Mouse (Mus musculus) thymus, adult 2 months (tissue): ENCODE data around the gene Cyp39a1. TPM values are rescaled to one million over a fixed set of nuclear protein-coding genes. Genes with fewer than 3 reads are reported as not detected.

Source experiments
- DNase-seq: peaks from one replicate; pipeline ENCODE4 v3.0.0; 2021
- H3K27ac ChIP-seq: fragments of 200-500 bp; 2 replicates; pipeline ENCODE4 v1.5.1; 2012; ENCODE audit warnings: low read length, control low read depth; ENCODE audit not compliant: control insufficient read depth, insufficient read depth
- H3K27me3 ChIP-seq: fragments of 200-500 bp; 2 replicates; pipeline ENCODE4 v1.6.1; 2012; ENCODE audit warnings: mild to moderate bottlenecking, low read length, moderate library complexity, mixed read lengths; ENCODE audit not compliant: control insufficient read depth, insufficient read depth
- H3K36me3 ChIP-seq: fragments of 200-500 bp; 2 replicates; pipeline ENCODE4 v1.6.1; 2012; ENCODE audit warnings: mild to moderate bottlenecking, low read length, moderate library complexity; ENCODE audit not compliant: control insufficient read depth, insufficient read depth
- H3K4me1 ChIP-seq: fragments of 200-500 bp; replicated peaks from 2 replicates; pipeline ENCODE4 v1.6.1; 2012; ENCODE audit warnings: low read length; ENCODE audit not compliant: control insufficient read depth, insufficient read depth
- H3K4me3 ChIP-seq: fragments of 200-500 bp; 2 replicates; pipeline ENCODE4 v1.5.1; 2012; ENCODE audit warnings: mild to moderate bottlenecking, low read length, control low read depth, moderate library complexity; ENCODE audit not compliant: control insufficient read depth, insufficient read depth
- CTCF ChIP-seq: fragments of 200-500 bp; IDR thresholded peaks from 2 replicates; pipeline ENCODE4 v1.5.1; 2012; ENCODE audit warnings: mild to moderate bottlenecking, control low read depth, low read length, moderate library complexity, borderline replicate concordance; ENCODE audit not compliant: control insufficient read depth, poor library complexity, insufficient read depth; ENCODE audit errors: extremely low read depth
- POLR2A ChIP-seq: fragments of 200-500 bp; IDR thresholded peaks from 2 replicates; pipeline ENCODE4 v1.6.1; 2012; ENCODE audit warnings: mild to moderate bottlenecking, low read length, control low read depth, moderate library complexity; ENCODE audit not compliant: control insufficient read depth, poor library complexity, insufficient read depth; ENCODE audit errors: extremely low read depth
- WGBS: fragments of 180-500 bp; shearing (Covaris S2); methylation state at CpG from one replicate; pipeline ENCODE4 v1.1.7; 2018; 5-methylcytosine and 5-hydroxymethylcytosine counted together
- polyA plus RNA-seq: library from polyadenylated mRNA; depleted of rRNA; stranded (reverse); fragments of >200 nt; gene quantifications from 2 replicates; pipeline ENCODE4 v1.2.3, GENCODE M21; 2012

Gene Cyp39a1
- polyA plus RNA-seq, 1 experiment, result 0.35 TPM

DNA sequence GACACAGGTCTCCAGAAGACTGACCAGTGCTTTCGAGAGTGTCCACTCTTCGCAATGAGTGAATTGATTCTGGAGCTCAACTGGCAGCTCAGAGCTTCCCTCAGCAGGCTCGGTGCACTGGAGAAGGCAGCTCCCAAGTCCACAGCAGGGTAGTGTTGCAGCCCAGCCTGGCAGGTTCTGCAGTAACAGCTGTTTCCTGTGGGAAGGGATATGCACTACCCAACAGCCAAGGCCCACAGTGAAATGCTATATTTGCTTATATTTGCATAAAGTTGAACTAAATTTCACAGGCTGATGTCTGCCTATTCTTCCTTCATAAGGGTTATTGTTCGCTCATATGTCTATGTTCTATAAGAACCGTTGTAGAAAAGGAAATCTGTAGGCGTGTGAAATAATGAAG, 83.9 kb downstream of the Cyp39a1 start:
- H3K36me3 ChIP-seq, result no peaks in the 10 kb centered on the region
- H3K4me1 ChIP-seq, result no peaks in the 10 kb centered on the region
- DNase-seq, result no peak
- 70% methylated on average over 6 of the region's 6 CpGs for WGBS
- H3K27me3 ChIP-seq, result no peaks in the 10 kb centered on the region
- TF ChIP-seq POLR2A, result no peak
- no peak overlapping the region for H3K27ac ChIP-seq
- H3K4me3 ChIP-seq, result no peak overlapping the region

DNA sequence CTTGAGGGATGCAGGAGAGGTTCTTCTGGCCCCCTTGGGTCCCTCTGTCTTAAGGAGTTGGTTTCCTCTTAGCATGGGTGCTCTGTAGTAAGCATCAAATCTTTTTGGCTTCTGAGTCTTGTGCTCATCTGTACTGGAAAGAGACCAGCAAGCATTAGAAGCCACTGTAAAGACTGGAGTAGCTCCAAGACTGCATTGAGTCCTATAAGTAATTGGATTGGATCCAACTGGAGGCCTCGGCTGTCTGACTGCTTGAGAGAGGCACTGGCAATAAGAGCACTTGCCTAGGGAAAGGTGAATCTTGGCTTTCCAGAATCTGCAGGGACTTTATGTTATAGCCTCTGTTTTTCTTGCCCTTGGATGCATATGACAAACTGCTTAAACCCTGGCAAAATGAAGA, 85.6 kb downstream of the Cyp39a1 start:
- WGBS, result 93% methylated on average over 1 of the region's 1 CpGs
- no peak for TF ChIP-seq CTCF
- no peak for TF ChIP-seq POLR2A
- H3K27me3 ChIP-seq, result no peaks in the 10 kb centered on the region
- H3K27ac ChIP-seq, result no peak overlapping the region
- no peak for DNase-seq
- H3K4me1 ChIP-seq, result no peaks in the 10 kb centered on the region
- no peaks in the 10 kb centered on the region for H3K36me3 ChIP-seq
- no peak overlapping the region for H3K4me3 ChIP-seq

DNA sequence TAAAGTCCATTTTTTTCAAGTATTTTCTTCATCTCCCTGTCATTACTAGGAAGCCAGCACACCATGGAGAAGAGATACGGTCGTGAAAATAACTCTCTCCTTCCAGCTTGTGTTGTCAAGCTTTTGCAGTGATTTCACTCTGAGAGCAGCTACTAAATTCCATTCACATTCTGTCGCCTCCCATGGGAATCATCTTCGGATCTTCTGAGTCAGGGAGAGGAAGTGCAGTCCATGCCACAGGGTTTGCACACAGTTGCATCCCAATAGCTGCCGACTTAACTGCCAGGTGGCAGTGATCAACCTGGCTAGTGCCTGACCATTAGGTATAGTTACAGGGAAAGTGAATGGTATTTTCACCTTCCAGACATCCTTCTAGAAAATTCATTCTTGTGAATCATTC, 87.5 kb downstream of the Cyp39a1 start:
- WGBS, result 91% methylated on average over 5 of the region's 5 CpGs
- H3K27me3 ChIP-seq, result no peaks in the 10 kb centered on the region
- no peak overlapping the region for H3K4me3 ChIP-seq
- TF ChIP-seq CTCF, result no peak
- no peak for TF ChIP-seq POLR2A
- H3K27ac ChIP-seq, result no peak overlapping the region
- no peak for DNase-seq
- H3K36me3 ChIP-seq, result no peaks in the 10 kb centered on the region
- H3K4me1 ChIP-seq, result no peaks in the 10 kb centered on the region

DNA sequence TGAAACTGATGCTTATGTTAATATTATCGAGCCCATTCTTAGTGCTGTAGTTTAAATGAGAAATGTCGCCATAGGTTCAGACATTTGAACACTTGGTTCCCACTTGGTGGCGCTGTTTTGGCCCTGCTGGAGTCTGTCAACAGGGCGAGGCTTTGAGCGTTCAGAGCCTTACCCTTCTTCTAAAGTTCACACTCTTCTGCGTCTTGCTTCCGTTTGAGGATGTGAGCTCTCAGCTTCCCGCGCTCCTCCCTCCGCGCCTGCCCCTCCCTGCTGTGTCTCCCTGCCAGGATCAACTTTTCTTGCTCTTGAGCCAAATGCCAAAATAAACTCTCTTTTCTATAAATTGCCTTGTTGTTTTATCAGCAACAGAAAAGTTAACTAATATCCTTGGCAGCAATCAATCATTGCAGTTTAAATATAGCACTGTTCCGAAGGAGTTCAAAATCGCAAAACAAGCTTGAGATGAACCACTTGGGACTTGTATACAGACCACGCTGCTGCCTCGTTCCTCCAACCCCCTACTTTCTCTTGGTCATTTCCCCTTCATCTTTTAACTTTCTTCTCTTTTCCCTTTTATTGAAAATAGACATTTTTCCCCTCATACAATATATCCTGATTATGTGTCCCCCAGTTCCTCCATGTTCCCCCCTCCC, 91.5 kb downstream of the Cyp39a1 start:
- WGBS, result 32% methylated on average over 15 of the region's 15 CpGs
- Histone ChIP-seq H3K4me1 (no peaks in the 10 kb centered on the region), H3K4me3 (no peak overlapping the region), H3K27me3 (no peaks in the 10 kb centered on the region), H3K36me3 (no peaks in the 10 kb centered on the region), H3K27ac (no peak overlapping the region)
- DNase-seq, result no peak
- TF ChIP-seq POLR2A, result no peak
- TF ChIP-seq CTCF, result no peak

DNA sequence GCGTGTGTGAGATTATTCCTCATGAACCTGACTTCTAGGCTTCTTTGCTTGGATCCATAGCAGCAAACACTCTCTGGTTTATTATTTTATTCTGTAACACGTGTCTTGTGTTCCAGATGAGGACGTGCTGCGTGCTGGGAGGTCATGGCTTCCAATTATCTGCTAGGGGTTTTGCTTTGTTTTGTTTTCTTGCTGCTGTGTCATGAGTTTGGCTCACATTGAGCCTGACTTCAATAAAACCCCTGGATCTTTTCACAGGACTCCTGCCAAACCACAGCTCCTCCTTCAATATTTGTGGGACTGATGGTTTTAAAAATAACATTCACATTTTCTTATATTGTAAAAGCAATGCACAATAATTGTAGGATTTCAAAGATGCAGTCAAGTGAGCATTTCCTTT, 117.3 kb downstream of the Cyp39a1 start:
- Histone ChIP-seq H3K27me3 (no peaks in the 10 kb centered on the region), H3K4me1 (no peaks in the 10 kb centered on the region), H3K27ac (no peak overlapping the region), H3K4me3 (no peak overlapping the region), H3K36me3 (no peaks in the 10 kb centered on the region)
- DNase-seq, result no peak
- WGBS, result 91% methylated on average over 4 of the region's 4 CpGs
- TF ChIP-seq POLR2A (no peak), CTCF (no peak)

DNA sequence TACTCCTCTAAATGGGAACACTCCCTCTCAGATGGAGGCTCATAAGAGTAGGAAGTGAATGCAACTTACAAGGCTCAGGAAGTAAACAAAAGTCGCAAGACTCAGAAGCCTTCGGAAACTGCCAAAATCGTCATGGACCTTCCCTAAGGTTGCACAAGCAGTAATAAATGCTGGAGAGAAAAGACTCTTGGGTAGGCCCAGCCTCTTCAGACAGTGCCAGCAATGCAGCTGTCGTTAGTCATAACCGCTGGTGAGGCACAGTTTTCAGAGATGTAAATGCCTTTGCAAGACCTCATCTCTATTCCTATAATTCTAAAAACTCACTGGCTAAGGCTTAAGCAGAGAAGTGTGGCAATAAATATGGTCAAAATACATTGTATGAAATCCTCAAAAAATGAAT, 121.0 kb downstream of the Cyp39a1 start:
- TF ChIP-seq POLR2A (no peak), CTCF (no peak)
- WGBS, result 94% methylated on average over 5 of the region's 5 CpGs
- Histone ChIP-seq H3K27me3 (no peaks in the 10 kb centered on the region), H3K36me3 (no peaks in the 10 kb centered on the region), H3K4me3 (no peak overlapping the region), H3K4me1 (no peaks in the 10 kb centered on the region), H3K27ac (no peak overlapping the region)
- DNase-seq, result no peak

- H3K4me1 ChIP-seq, result no peaks in the 10 kb centered on the region
- no peak overlapping the region for H3K27ac ChIP-seq
- H3K27me3 ChIP-seq, result no peaks in the 10 kb centered on the region
- H3K4me3 ChIP-seq, result no peak overlapping the region
- TF ChIP-seq CTCF, result no peak
- no peak for TF ChIP-seq POLR2A
- no peaks in the 10 kb centered on the region for H3K36me3 ChIP-seq
- DNase-seq, result no peak
Observed at GRCm38 (mm10) chr17:43789376-43789775, 122.2 kb downstream of the Cyp39a1 start.
